In the genomic region with DNA sequence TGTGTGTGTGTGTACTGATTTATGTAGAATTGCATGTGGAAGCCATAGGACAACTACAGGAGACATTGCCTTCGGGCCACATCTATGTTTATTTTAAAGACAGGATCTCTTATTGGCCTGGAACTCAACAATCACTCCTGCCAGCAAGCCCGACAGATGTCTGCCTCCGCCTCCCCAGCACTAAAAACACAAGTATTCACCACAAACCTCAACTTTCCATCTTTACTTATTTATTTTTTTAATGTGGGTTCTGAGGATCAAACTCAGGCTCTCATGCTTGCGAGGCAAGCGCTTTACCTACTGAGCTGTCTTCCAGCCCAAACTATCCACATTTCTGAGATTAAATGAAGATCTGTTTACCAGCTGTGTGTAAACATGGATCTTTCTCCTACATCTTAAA, we compare ENCODE assay signal across 24 mouse cellular contexts.
DNase-seq lines count a peak whose midpoint lies in the region; ATAC-seq and TF ChIP-seq lines count a peak whose summit lies in the region.
"Had no signal": no experiment of that assay in that cellular context is flagged by ENCODE, and none has a peak within 500 bp of the region (broad histone marks: within the 10 kb centered on the region; RNA-seq: fewer than 3 reads in every experiment).

No protein-coding gene starts in this region.

- no peak for TF ChIP-seq CTCF in thymus, adult 2 months (IDR thresholded peaks at IDR 0.05; ENCODE audit: borderline replicate concordance, control insufficient read depth, extremely low read depth, insufficient read depth, low read length, poor library complexity)
- TF ChIP-seq CTCF in embryonic fibroblast, embryonic 13.5 days (IDR thresholded peaks at IDR 0.05; ENCODE audit: borderline replicate concordance, insufficient read depth, low read length): no peak
- TF ChIP-seq CTCF in cerebellum, adult 2 months (IDR thresholded peaks at IDR 0.05; ENCODE audit: borderline replicate concordance, insufficient read depth, low read depth, low read length): no peak

- no peak overlapping the region for H3K4me2 ChIP-seq in forebrain, embryonic 15.5 days (replicated peaks)
- H3K4me2 ChIP-seq: embryonic facial prominence, embryonic 12.5 days; kidney, embryonic 15.5 days; limb, embryonic 13.5 days; liver, embryonic 13.5 days; midbrain, embryonic 12.5 days; neural tube, embryonic 12.5 days had no signal

- H3K4me3 ChIP-seq in thymus, adult 2 months (ENCODE audit: control insufficient read depth, insufficient read depth, low read length): no peak overlapping the region
- no peak overlapping the region for H3K4me3 ChIP-seq in embryonic fibroblast, embryonic 13.5 days (ENCODE audit: insufficient read depth, low read length)
- no peak overlapping the region for H3K4me3 ChIP-seq in cerebellum, adult 2 months (replicated peaks; ENCODE audit: insufficient read depth, low read depth, low read length)
- no peak overlapping the region for H3K4me3 ChIP-seq in forebrain, embryonic 15.5 days
- H3K4me3 ChIP-seq: embryonic facial prominence, embryonic 12.5 days; kidney, embryonic 15.5 days; limb, embryonic 13.5 days; liver, embryonic 13.5 days; midbrain, embryonic 12.5 days; neural tube, embryonic 12.5 days had no signal

- H3K9me3 ChIP-seq in forebrain, embryonic 15.5 days: no peaks in the 10 kb centered on the region
- H3K9me3 ChIP-seq: embryonic facial prominence, embryonic 12.5 days; kidney, embryonic 15.5 days; limb, embryonic 13.5 days; liver, embryonic 13.5 days; midbrain, embryonic 12.5 days; neural tube, embryonic 12.5 days had no signal

- no peak for DNase-seq in thymus, adult 2 months
- DNase-seq in thymus, postnatal 10 days (ENCODE audit: low spot score in 2 of 2): no peak
- DNase-seq in CD4-positive, CD25-positive, alpha-beta regulatory T cell, adult 2 months (ENCODE audit: low read depth, low spot score): peak; percentile 56
- DNase-seq in cerebellum, adult 2 months: no peak
- DNase-seq in frontal cortex, postnatal 10 days (ENCODE audit: low spot score in 2 of 2): no peak
- DNase-seq: adrenal gland, adult 8-10 months; cerebellum, adult 11-12 months; cerebellum, postnatal 14 days; kidney, adult 11 months; kidney, postnatal 36 days; layer of hippocampus, postnatal 36 days; liver, embryonic 13.5 days; lung, adult 2 months; lung, postnatal 14 days; right cerebral cortex, postnatal 25 days had no signal

- H3K27me3 ChIP-seq in thymus, adult 2 months (ENCODE audit: control insufficient read depth, insufficient read depth, low read length): no peaks in the 10 kb centered on the region
- H3K27me3 ChIP-seq in cerebellum, adult 2 months (ENCODE audit: control insufficient read depth, insufficient read depth, low read length): no peaks in the 10 kb centered on the region
- H3K27me3 ChIP-seq in forebrain, embryonic 15.5 days: no peaks in the 10 kb centered on the region
- H3K27me3 ChIP-seq: embryonic facial prominence, embryonic 12.5 days; liver, embryonic 13.5 days; neural tube, embryonic 12.5 days had no signal

- H3K9ac ChIP-seq in forebrain, embryonic 15.5 days (replicated peaks): no peak overlapping the region
- H3K9ac ChIP-seq: embryonic facial prominence, embryonic 12.5 days; kidney, embryonic 15.5 days; limb, embryonic 13.5 days; liver, embryonic 13.5 days; midbrain, embryonic 12.5 days; neural tube, embryonic 12.5 days had no signal

- ATAC-seq in forebrain, embryonic 15.5 days (replicated peaks): no peak
- ATAC-seq: forebrain, embryonic 16.5 days; hindbrain, embryonic 16.5 days had no signal

- WGBS in thymus, adult 2 months: 11% methylated on average over 5 of the region's 5 CpGs
- WGBS in cerebellum, adult 2 months: 87% methylated on average over 5 of the region's 5 CpGs
- 95% methylated on average over 5 of the region's 5 CpGs for WGBS in forebrain, embryonic 15.5 days

- H3K4me1 ChIP-seq in thymus, adult 2 months (replicated peaks; ENCODE audit: control insufficient read depth, insufficient read depth, low read length): peaks cover 49% of the 10 kb centered on the region
- H3K4me1 ChIP-seq in embryonic fibroblast, embryonic 13.5 days (ENCODE audit: control insufficient read depth, insufficient read depth, low read length): no peaks in the 10 kb centered on the region
- no peaks in the 10 kb centered on the region for H3K4me1 ChIP-seq in cerebellum, adult 2 months (ENCODE audit: control insufficient read depth, insufficient read depth, low read length)
- no peaks in the 10 kb centered on the region for H3K4me1 ChIP-seq in forebrain, embryonic 15.5 days
- H3K4me1 ChIP-seq: liver, embryonic 13.5 days; neural tube, embryonic 12.5 days had no signal

- no peak for TF ChIP-seq POLR2A in thymus, adult 2 months (IDR thresholded peaks at IDR 0.05; ENCODE audit: control insufficient read depth, extremely low read depth, insufficient read depth, low read length, poor library complexity)
- TF ChIP-seq POLR2A in embryonic fibroblast, embryonic 13.5 days (IDR thresholded peaks at IDR 0.05; ENCODE audit: low read depth, low read length): no peak
- no peak for TF ChIP-seq POLR2A in cerebellum, adult 2 months (IDR thresholded peaks at IDR 0.05; ENCODE audit: borderline replicate concordance, insufficient read depth, low read length)

- H3K27ac ChIP-seq in thymus, adult 2 months (ENCODE audit: control insufficient read depth, insufficient read depth, low read length): peak overlapping the region; percentile 50; the same call in 1 of the 2 replicates
- H3K27ac ChIP-seq in embryonic fibroblast, embryonic 13.5 days (ENCODE audit: insufficient read depth, low read length): 0 out of 2 replicates have a peak overlapping the region, but pooled peaks have one; percentile 3
- H3K27ac ChIP-seq in cerebellum, adult 2 months (ENCODE audit: insufficient read depth, low read length): no peak overlapping the region
- no peak overlapping the region for H3K27ac ChIP-seq in forebrain, embryonic 15.5 days (replicated peaks)
- H3K27ac ChIP-seq: embryonic facial prominence, embryonic 12.5 days; kidney, embryonic 15.5 days; limb, embryonic 13.5 days; liver, embryonic 13.5 days; midbrain, embryonic 12.5 days; neural tube, embryonic 12.5 days had no signal

- no peaks in the 10 kb centered on the region for H3K36me3 ChIP-seq in thymus, adult 2 months (ENCODE audit: control insufficient read depth, insufficient read depth, low read length)
- H3K36me3 ChIP-seq in forebrain, embryonic 15.5 days: no peaks in the 10 kb centered on the region
- H3K36me3 ChIP-seq: embryonic facial prominence, embryonic 12.5 days; kidney, embryonic 15.5 days; limb, embryonic 13.5 days; liver, embryonic 13.5 days; midbrain, embryonic 12.5 days; neural tube, embryonic 12.5 days had no signal

Comparison
In these comparisons a context has a peak if more than half of its experiments do, and no peak if none do; other contexts are left out.
1. H3K27ac ChIP-seq: peak in thymus, adult 2 months (single experiment) and embryonic fibroblast, embryonic 13.5 days (single experiment); none in cerebellum, adult 2 months (single experiment) and forebrain, embryonic 15.5 days (single experiment).